In the genomic region with DNA sequence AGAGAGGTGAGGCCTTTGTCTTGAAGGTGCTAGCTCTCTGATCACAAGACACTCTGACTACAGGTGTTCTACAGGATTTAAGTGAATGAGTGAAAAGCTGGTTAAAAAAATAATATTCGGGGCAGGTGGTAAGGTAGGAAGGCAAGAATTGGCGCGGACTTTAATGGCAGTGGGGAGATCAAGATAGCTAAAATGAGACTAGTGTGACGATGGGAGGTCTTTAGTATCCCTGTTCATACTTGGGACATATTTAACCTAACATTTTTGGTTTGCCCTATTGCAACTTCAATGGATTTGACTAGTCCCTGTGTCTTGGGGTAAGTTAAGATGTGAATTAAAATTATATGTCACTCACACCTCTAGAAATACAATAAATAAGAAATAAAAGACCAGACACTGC, we compare ENCODE assay signal across 9 mouse cellular contexts. TPM values are rescaled to one million over a fixed set of nuclear protein-coding genes. Genes with fewer than 3 reads are reported as not detected.
DNase-seq lines count a peak whose midpoint lies in the region; ATAC-seq and TF ChIP-seq lines count a peak whose summit lies in the region.
"Had no signal": no experiment of that assay in that cellular context is flagged by ENCODE, and none has a peak within 500 bp of the region (broad histone marks: within the 10 kb centered on the region; RNA-seq: fewer than 3 reads in every experiment).

No protein-coding gene starts in this region.

- DNase-seq in cerebellum, adult 9-11 months: peak; percentile 57
- no peak for DNase-seq in cerebellum, postnatal 14 days
- DNase-seq in spleen, adult 2 months (ENCODE audit: low read depth in 1 of 2, low spot score in 2 of 2): no peak
- no peak for DNase-seq in spleen, adult 12 weeks (ENCODE audit: low spot score)
- no peak for DNase-seq in ovary, postnatal 14 days (ENCODE audit: low spot score)
- no peak for DNase-seq in spleen, postnatal 36 days (ENCODE audit: low spot score in 2 of 2)
- no peak for DNase-seq in right cerebral cortex, adult 18-20 months

- peak overlapping the region; percentile 85 for H3K4me3 ChIP-seq in spleen, adult 2 months (ENCODE audit: extremely low read depth, insufficient read depth, insufficient read length)
- peak overlapping the region; percentile 90 for H3K4me3 ChIP-seq in limb, embryonic 15.5 days

- H3K9me3 ChIP-seq in limb, embryonic 15.5 days: no peaks in the 10 kb centered on the region

- TF ChIP-seq POLR2A in spleen, adult 2 months (IDR thresholded peaks at IDR 0.05; ENCODE audit: low read depth, low read length): no peak

- ATAC-seq in limb, embryonic 15.5 days (ENCODE audit: insufficient number of reproducible peaks, low FRiP score, low TSS enrichment, low read depth): no peak

- WGBS in spleen, adult 2 months: 3% methylated on average over 4 of the region's 4 CpGs
- 30% methylated on average over 4 of the region's 4 CpGs for WGBS in limb, embryonic 15.5 days

- peaks cover 7% of the 10 kb centered on the region for H3K36me3 ChIP-seq in spleen, adult 2 months (ENCODE audit: control insufficient read depth, insufficient read depth, low read length)
- H3K36me3 ChIP-seq in limb, embryonic 15.5 days: peaks cover 21% of the 10 kb centered on the region

- H3K4me1 ChIP-seq in spleen, adult 2 months (ENCODE audit: control insufficient read depth, insufficient read depth, insufficient read length): peaks cover 20% of the 10 kb centered on the region; the same call in 1 of the 2 replicates
- H3K4me1 ChIP-seq in limb, embryonic 15.5 days: peaks cover 37% of the 10 kb centered on the region

- peak overlapping the region; percentile 99 for H3K27ac ChIP-seq in spleen, adult 2 months (ENCODE audit: insufficient read depth, low read length)
- H3K27ac ChIP-seq in limb, embryonic 15.5 days: no peak overlapping the region

- H3K9ac ChIP-seq in limb, embryonic 15.5 days: 0 out of 2 replicates have a peak overlapping the region, but pooled peaks have one; percentile 14

- peak overlapping the region; percentile 45 for H3K4me2 ChIP-seq in limb, embryonic 15.5 days

- TF ChIP-seq CTCF in spleen, adult 2 months (IDR thresholded peaks at IDR 0.05; ENCODE audit: extremely low read depth, insufficient read depth, insufficient read length, insufficient replicate concordance): no peak

- H3K27me3 ChIP-seq in spleen, adult 2 months (ENCODE audit: control insufficient read depth, insufficient read depth, low read length): no peaks in the 10 kb centered on the region
- no peaks in the 10 kb centered on the region for H3K27me3 ChIP-seq in limb, embryonic 15.5 days

RNA-seq across cellular contexts. Expression of a gene that starts 0.8 kb away (rescaled TPM):
- polyA plus RNA-seq in spleen, adult 2 months (2012; rRNA removed): 198 and 259 TPM in 2 replicates
- polyA plus RNA-seq in limb, embryonic 15.5 days (2015; fragmentation: Nextera tagmentation; extraction: Ambion mirVana): 94.0 and 95.1 TPM in 2 replicates

RNA-seq across cellular contexts. Expression of a gene that starts 3.0 kb away (rescaled TPM):
- polyA plus RNA-seq in spleen, adult 2 months (2012; rRNA removed): 127 and 168 TPM in 2 replicates
- polyA plus RNA-seq in limb, embryonic 15.5 days (2015; fragmentation: Nextera tagmentation; extraction: Ambion mirVana): 0.67 and 0.72 TPM in 2 replicates

RNA-seq across cellular contexts. Expression of a gene that starts 14.5 kb away (rescaled TPM):
- polyA plus RNA-seq in spleen, adult 2 months (2012; rRNA removed): 0.33 and 0.70 TPM in 2 replicates
- 1.1 and 1.3 TPM in 2 replicates for polyA plus RNA-seq in limb, embryonic 15.5 days (2015; fragmentation: Nextera tagmentation; extraction: Ambion mirVana)
- polyA plus RNA-seq: liver, adult 2 months had no signal

RNA-seq across cellular contexts. Expression of a gene that starts 27.1 kb away (rescaled TPM):
- 14.8 and 15.1 TPM in 2 replicates for polyA plus RNA-seq in spleen, adult 2 months (2012; rRNA removed)
- polyA plus RNA-seq in limb, embryonic 15.5 days (2015; fragmentation: Nextera tagmentation; extraction: Ambion mirVana): 7.3 and 7.9 TPM in 2 replicates

RNA-seq across cellular contexts. Expression of a gene that starts 41.5 kb away (rescaled TPM):
- 26.0 and 32.4 TPM in 2 replicates for polyA plus RNA-seq in spleen, adult 2 months (2012; rRNA removed)
- 138 and 146 TPM in 2 replicates for polyA plus RNA-seq in limb, embryonic 15.5 days (2015; fragmentation: Nextera tagmentation; extraction: Ambion mirVana)

Comparison
In these comparisons a context has a peak if more than half of its experiments do, and no peak if none do; other contexts are left out.
1. RNA of a gene that starts 3.0 kb away (polyA plus RNA-seq): 127 to 168 TPM in spleen, adult 2 months; 0.67 to 0.72 TPM in limb, embryonic 15.5 days; every median in the first group is over 10 times any median in the second.